Mouse (Mus musculus) frontal cortex, adult 2 months (tissue): Measurements from ENCODE around the gene Smyd1. TPM values are rescaled to one million over a fixed set of nuclear protein-coding genes. Genes with fewer than 3 reads are reported as not detected.
"Not testable (repeated sequence)": the region's sequence is repeated elsewhere in the genome, so short reads cannot be mapped to it uniquely, and the experiment has no call there.

Experiments used
- DNase-seq, 2 experiments: peaks; one replicate each; pipeline ENCODE4 v3.0.0; 2022; ENCODE audit warnings: low spot score in 1 of 2; ENCODE audit errors: extremely low spot score in 1 of 2
- polyA plus RNA-seq: library from polyadenylated mRNA; depleted of rRNA; stranded (reverse); fragments of >200 nt; gene quantifications from 2 replicates; pipeline ENCODE4 v1.2.3, GENCODE M21; 2012

The Smyd1 gene
- polyA plus RNA-seq, 1 experiment: 1.3 TPM

DNA sequence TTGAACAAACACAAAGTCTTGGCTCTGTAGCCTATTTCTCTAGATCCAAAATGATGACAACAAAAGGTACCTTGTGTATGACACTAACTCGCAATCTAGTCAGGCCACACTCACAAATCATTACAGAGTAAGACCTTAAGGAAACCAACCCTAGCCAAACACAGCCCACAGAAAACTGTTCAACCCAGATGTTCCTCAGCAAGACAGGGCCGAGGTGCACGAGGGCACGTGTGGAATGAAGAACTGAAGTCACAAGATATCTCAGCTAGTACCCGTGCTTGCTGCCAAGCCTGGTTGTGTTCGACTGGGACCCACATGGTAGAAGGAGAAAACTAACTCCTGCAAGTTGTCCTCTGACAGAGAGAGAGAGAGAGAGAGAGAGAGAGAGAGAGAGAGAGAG is 7.8 kb upstream of the Smyd1 start:
- DNase-seq: no peak

DNA sequence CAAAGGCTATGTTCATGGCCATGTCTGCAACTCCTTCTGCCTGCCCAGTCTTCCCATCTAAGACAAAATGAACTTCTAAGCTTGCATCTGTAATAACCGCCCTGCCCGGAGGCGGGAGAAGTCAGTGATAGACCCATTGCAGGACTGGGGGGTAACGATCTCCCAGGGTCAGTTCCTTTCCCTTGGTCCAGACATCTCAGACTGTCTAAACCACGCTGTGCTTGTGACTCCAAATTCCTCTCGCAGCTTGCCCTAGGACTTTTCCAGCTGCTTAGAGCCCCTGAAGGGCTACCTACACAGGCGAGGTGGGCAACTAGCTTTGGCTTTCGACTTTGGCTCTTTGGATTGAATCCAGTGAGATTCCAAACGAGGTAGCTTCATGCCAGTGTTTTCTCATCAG is 2.8 kb upstream of the Smyd1 start:
- DNase-seq: no peak

DNA sequence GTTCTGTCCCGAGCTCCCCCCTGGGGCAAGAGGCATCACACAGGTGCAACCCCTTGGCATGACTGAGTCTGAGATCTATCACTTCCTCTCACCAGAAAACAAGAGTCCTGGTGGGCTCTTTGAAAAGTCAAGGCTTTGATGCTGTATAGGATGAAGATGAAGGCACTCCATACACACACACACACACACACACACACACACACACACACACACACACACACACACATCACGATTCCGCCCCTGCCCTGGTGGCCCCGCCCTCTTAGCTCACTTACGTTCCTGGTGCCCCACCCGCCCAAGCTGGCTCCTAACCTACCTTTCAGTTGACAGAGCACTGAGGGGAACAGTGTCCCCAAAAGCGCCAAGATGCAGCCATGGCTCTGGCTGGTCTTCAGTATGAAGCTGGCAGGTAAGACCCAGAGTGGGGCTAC is 473 bp upstream of the Smyd1 start, which contains the start of gene Cd8b1:
Cd8b1 (plus strand) TSS at position 298 of the 431 bp plus-strand sequence.
- DNase-seq: no peak

GRCm38 (mm10) chr6:71307486-71307885 is 14.5 kb downstream of the Smyd1 start:
- no peak for DNase-seq

DNA sequence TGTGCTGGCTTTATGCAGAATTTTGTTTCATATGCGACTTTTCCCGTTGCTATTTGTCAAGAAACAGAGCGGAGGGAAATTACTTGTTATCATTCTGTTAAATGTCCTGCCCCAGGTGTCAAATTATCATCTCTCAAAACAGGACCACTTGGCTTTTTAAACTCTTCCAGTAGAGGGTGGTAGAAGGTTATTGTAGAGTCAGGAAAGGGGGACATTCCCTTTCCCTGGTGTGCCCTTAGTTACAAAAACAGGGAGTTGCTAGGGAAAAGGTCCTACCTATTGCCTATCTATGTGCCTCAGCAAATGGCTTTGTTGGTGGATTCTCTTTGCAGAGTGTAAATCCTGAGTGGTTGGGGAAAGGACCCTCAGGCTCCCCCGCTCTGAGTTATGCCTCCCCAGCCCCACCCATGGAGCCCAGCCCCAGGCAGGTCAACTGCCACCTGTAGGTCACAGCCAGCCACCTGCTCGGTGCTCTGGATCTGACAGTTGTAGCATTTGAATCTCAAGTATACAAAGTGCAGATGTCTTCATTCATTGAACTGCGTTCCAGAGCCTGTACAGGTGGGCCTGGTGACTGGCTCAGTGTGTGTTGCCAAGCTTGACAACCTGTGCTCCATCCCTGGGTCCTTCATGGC is 19.8 kb downstream of the Smyd1 start:
- peak in 1 of 2 experiments; percentile 17 for DNase-seq

- DNase-seq: peak in 1 of 2 experiments; percentile 13
Measured at GRCm38 (mm10) chr6:71298751-71299150, 23.3 kb downstream of the Smyd1 start.

- DNase-seq: no peak
Measured at GRCm38 (mm10) chr6:71298051-71298450, 24.0 kb downstream of the Smyd1 start.

DNA sequence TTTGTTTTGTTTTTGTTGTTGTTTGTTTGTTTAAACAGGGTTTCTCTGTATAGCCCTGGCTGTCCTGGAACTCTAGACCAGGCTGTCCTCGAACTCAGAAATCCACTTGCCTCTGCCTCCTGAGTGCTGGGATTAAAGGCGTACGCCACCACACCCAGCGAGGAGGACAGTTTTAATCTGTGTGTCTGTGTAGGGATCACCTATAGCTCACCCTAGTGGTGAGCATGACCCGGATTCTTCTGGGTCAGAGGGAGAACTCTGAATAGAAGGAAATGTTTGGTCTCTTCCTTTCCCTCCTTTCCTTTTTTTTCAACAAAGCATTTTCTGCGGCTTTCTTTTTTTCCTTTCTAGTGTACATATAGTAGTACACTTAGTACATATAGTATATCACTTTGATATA is 26.7 kb downstream of the Smyd1 start:
- DNase-seq: no peak

- DNase-seq: no peak
Measured at GRCm38 (mm10) chr6:71293509-71293908, 28.5 kb downstream of the Smyd1 start.

GRCm38 (mm10) chr6:71279418-71279817 is 42.6 kb downstream of the Smyd1 start:
- no peak for DNase-seq

DNA sequence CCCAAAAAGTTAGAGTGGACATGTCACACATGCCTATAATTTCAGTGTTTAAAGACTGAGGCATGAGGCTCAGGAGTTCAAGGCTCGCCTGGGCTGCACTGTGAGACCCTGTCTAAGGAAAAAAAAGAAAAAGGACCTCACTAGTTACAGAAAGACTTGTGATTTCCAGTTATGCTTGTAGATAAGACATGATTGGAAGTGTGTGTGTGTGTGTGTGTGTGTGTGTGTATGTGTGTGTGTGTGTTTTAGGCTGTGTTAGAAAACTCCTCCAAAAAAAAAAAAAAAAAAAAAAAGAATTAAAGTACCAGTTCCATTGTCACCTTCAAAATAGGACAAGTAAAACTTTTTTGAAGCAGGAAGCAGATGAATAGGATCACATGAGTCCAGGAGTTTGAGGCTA is 47.4 kb downstream of the Smyd1 start:
- DNase-seq: no peak

- no peak for DNase-seq
Measured at GRCm38 (mm10) chr6:71273715-71274114, 48.3 kb downstream of the Smyd1 start.

GRCm38 (mm10) chr6:71272316-71272741 is 49.7 kb downstream of the Smyd1 start:
- peak in 1 of 2 experiments; percentile 13 for DNase-seq

DNA sequence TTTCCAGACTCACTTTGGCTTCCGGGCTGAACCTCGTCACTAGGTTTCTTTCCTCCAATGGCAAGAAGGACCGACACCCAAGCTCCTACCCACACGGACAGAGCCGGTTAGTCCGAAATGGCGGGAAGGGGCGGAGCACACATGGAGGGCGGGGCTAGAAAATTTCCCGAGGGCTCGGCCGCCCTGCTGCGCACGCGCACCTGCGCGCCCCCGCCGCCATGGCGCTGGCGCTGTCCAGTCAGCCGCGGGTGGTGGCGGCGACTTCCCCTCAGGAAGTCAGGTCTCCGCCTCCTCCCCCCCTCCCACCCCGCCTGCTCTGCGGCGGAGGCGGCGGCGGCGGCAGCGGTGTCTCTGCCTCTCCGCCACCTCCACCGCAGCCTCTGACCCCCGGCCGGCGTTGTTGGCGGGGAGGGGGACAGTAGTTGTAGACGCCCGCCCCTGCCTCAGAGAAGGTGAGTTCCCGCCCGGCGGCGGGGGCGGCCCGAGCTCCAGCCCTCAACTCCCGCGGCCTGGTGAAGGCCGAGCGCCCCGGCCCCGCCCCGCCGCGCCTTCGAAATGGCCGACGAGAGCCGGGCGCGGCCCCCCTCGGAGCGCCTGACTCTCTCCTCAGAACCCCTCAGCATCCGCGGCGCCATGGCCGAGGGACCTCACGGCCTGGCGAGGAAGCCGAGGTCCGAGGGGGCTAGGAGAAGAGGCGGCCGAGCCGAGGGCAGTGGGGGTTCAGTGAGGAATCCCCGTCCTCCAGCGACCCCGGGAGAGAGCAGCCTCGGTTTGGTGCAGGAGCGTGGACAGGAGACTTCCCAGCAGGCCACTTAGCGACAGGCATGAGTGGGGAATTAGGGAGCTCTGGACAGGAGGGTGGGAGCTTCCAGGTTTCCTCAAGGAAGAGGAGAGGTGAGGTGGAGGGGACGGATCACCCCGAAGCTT is 50.4 kb downstream of the Smyd1 start, which contains the start of gene Krcc1:
Krcc1 (plus strand) TSS at position 289 of the 927 bp plus-strand sequence.
- peak; percentile 94 to 96 for DNase-seq

DNA sequence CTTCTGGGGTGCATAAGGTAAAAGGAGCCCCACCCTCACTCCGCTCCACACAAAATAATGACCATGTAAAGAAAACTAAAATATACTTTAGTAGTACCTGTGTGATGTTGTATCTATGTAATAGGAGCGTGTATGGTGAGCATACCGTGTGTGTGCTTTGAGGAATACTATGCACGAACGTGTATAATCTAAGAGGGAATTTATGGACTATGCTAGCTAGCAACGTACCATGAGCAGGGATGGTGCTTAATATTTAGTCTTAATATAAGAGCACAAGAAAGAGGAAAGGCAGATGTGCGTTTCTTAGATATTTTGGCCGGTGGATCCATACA is 51.0 kb downstream of the Smyd1 start:
- DNase-seq: no peak

- DNase-seq: peak in 1 of 2 experiments; percentile 4
Measured at GRCm38 (mm10) chr6:71270301-71271056, 51.6 kb downstream of the Smyd1 start.

GRCm38 (mm10) chr6:71269686-71270050 is 52.4 kb downstream of the Smyd1 start:
- DNase-seq: not testable (repeated sequence)

DNA sequence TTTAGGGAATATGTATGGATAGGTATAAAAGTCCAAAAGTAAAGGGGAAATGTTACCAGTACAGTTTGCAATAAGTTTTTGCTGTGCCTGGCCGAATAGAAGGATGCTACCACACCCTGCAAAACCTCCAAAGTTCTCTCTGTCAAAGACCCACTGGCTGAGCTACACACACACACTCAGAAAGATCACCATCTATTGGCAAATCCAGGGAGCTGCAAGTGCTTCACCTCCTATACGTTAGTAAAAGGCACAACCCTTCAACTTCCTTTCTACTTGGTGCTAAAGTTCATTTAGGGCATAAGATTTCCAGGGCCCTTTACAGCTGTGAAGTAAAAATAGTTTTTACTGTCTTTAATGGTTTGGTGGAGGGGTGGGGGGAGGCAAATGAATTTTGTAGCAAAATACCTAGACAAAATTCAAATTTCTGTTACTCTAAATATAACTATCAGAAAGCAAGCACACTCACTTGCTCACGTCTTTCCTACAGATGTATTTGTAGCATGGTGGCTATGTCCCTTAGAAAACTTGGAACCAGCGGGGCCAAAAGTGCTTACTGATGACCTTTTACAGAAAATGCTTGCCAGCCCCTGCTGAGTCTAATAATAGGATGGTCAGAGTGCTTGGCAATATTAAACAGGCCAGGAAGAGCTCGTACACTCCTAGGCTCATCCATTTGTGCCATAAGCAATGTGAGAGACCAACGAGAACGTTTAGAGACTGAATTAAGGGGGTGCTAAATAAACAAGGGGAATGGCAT is 52.9 kb downstream of the Smyd1 start:
- peak in 1 of 2 experiments; percentile 4 for DNase-seq

- DNase-seq: not testable (repeated sequence)
Measured at GRCm38 (mm10) chr6:71267603-71268002, 54.4 kb downstream of the Smyd1 start.

- no peak for DNase-seq
Measured at GRCm38 (mm10) chr6:71262142-71262833, 59.7 kb downstream of the Smyd1 start.
